Mouse (Mus musculus) CD4-positive, CD25-positive, alpha-beta regulatory T cell (primary cell): ENCODE measurements around the gene Sptbn2. TPM values are rescaled to one million over a fixed set of nuclear protein-coding genes. Genes with fewer than 3 reads are reported as not detected.

Source experiments
- polyA plus RNA-seq: library from polyadenylated mRNA; unstranded; fragments of 100-300 nt; shearing (Covaris generic); gene quantifications from one replicate; pipeline ENCODE4 v1.2.1, GENCODE M21; 2017

Sptbn2 gene
- 0.36 TPM for polyA plus RNA-seq

GRCm38 (mm10) chr19:4711098-4711600 lies at the start of gene Sptbn2:
Gene Sptbn2 (plus strand): TSS chr19:4711167.

GRCm38 (mm10) chr19:4698205-4698677 lies 12.7 kb upstream of the Sptbn2 start, which contains the start of gene Gm960:
Gene Gm960 (minus strand): TSS chr19:4698668.

GRCm38 (mm10) chr19:4756193-4756911 lies 45.4 kb downstream of the Sptbn2 start, which contains the start of gene Rbm4b:
Gene Rbm4b (plus strand): TSS chr19:4756497.

GRCm38 (mm10) chr19:4793831-4794422 lies 83.0 kb downstream of the Sptbn2 start, which contains the start of gene Rbm4:
Gene Rbm4 (minus strand): TSS chr19:4793901.

Other genes with a start within 250 kb of the Sptbn2 start
- gene Syt12, start 233.7 kb upstream of the Sptbn2 start, polyA plus RNA-seq = 0.14 TPM
- gene 2010003K11Rik, start 212.6 kb upstream of the Sptbn2 start, polyA plus RNA-seq = not detected
- gene Pcx, start 200.7 kb upstream of the Sptbn2 start, polyA plus RNA-seq = 2.6 TPM
- 1.2 TPM for gene Lrfn4, start 95.5 kb upstream of the Sptbn2 start, polyA plus RNA-seq
- gene Rce1, start 85.5 kb upstream of the Sptbn2 start, polyA plus RNA-seq = 74.5 TPM
- 0.34 TPM for gene Gm960, start 12.5 kb upstream of the Sptbn2 start, polyA plus RNA-seq
- 41.6 TPM for gene Rbm4b, start 45.3 kb downstream of the Sptbn2 start, polyA plus RNA-seq
- 47.6 TPM for gene Rbm4, start 82.7 kb downstream of the Sptbn2 start, polyA plus RNA-seq
- 28.3 TPM for gene Gm21992, start 100.4 kb downstream of the Sptbn2 start, polyA plus RNA-seq
- 62.4 TPM for gene Rbm14, start 100.5 kb downstream of the Sptbn2 start, polyA plus RNA-seq
- gene Ccs, start 128.2 kb downstream of the Sptbn2 start, polyA plus RNA-seq = 128 TPM
- gene Ccdc87, start 128.2 kb downstream of the Sptbn2 start, polyA plus RNA-seq = 0.14 TPM
- 2.9 TPM for gene Ctsf, start 144.0 kb downstream of the Sptbn2 start, polyA plus RNA-seq
- 0.18 TPM for gene Actn3, start 166.7 kb downstream of the Sptbn2 start, polyA plus RNA-seq
- 7.5 TPM for gene Zdhhc24, start 167.5 kb downstream of the Sptbn2 start, polyA plus RNA-seq
- gene Bbs1, start 195.5 kb downstream of the Sptbn2 start, polyA plus RNA-seq = 0.79 TPM
- 108 TPM for gene Dpp3, start 217.1 kb downstream of the Sptbn2 start, polyA plus RNA-seq
- gene Peli3, start 232.0 kb downstream of the Sptbn2 start, polyA plus RNA-seq = 0.56 TPM